Mouse (Mus musculus): Measurements from ENCODE around the gene Tmem189. TPM values are rescaled to one million over a fixed set of nuclear protein-coding genes. Genes with fewer than 3 reads are reported as not detected.

Gene Tmem189
- polyA plus RNA-seq, 1 experiment from 2014 or later: 40.1 TPM

DNA sequence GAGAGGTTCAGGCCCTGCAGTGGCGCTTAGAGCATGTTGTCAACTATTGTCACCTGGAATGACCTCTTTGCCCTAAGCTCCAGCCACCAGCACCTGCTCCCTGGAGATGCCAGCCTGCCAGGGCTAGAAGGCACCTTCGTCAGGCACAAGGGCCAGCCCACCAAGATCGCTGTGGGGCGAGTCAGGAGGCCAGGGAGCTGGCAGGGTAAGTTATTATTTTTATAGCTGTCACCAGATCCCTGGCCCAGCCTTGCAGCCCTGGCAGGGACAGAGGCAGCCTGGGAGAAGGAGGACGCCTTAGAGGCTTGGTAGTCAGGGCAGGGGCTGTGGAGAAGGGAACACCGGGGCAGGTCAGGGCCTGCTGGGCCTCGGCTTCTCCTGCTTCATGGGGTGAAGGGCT lies 6.5 kb upstream of the Tmem189 start:
- no peak overlapping the region for H3K4me2 ChIP-seq (replicated peaks)
- WGBS: 53% methylated on average over 7 of the region's 7 CpGs
- H3K4me3 ChIP-seq: no peak overlapping the region
- H3K36me3 ChIP-seq: no peaks in the 10 kb centered on the region
- no peak for ATAC-seq (ENCODE audit: low FRiP score, low read depth)
- no peak overlapping the region for H3K9ac ChIP-seq
- H3K4me1 ChIP-seq: peaks cover 7% of the 10 kb centered on the region; the same call in 1 of the 2 replicates
- H3K27ac ChIP-seq: no peak overlapping the region
- peaks cover 15% of the 10 kb centered on the region for H3K27me3 ChIP-seq
- H3K9me3 ChIP-seq: peaks cover 6% of the 10 kb centered on the region; the same call in 1 of the 2 replicates

DNA sequence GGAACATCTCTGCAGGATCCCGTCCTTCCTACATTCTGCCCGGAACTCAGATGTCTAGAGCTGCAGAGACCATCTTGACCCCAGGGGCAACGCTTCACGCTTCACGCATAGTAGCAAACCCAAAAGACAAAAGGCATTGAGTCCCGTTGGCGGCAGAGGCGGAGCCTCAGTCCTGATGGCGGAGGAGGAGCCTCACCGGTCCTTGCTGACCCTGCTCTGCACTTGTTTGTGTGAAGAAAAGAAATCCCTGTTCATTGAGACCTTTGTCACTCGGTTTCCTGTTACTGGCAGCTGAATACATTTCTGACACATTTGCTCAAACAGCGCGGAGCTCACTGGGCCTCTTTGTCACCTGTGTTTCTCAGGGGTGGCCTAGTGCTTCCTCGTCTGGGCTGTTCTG lies 5.9 kb upstream of the Tmem189 start:
- H3K27me3 ChIP-seq: peaks cover 21% of the 10 kb centered on the region
- WGBS: 82% methylated on average over 14 of the region's 14 CpGs
- H3K4me2 ChIP-seq (replicated peaks): no peak overlapping the region
- no peak overlapping the region for H3K27ac ChIP-seq
- no peak for ATAC-seq (ENCODE audit: low FRiP score, low read depth)
- H3K36me3 ChIP-seq: no peaks in the 10 kb centered on the region
- H3K4me3 ChIP-seq: no peak overlapping the region
- no peak overlapping the region for H3K9ac ChIP-seq
- peaks cover 6% of the 10 kb centered on the region; the same call in 1 of the 2 replicates for H3K9me3 ChIP-seq
- H3K4me1 ChIP-seq: peaks cover 13% of the 10 kb centered on the region

GRCm38 (mm10) chr2:167694963-167695362 lies 5.3 kb upstream of the Tmem189 start:
- Histone ChIP-seq H3K27me3 (peaks cover 25% of the 10 kb centered on the region), H3K27ac (no peak overlapping the region), H3K4me1 (peaks cover 16% of the 10 kb centered on the region), H3K36me3 (no peaks in the 10 kb centered on the region), H3K4me3 (no peak overlapping the region), H3K4me2 (replicated peaks) (no peak overlapping the region), H3K9me3 (peaks cover 6% of the 10 kb centered on the region; the same call in 1 of the 2 replicates), H3K9ac (no peak overlapping the region)
- 92% methylated on average over 7 of the region's 7 CpGs for WGBS
- no peak for ATAC-seq (ENCODE audit: low FRiP score, low read depth)

GRCm38 (mm10) chr2:167694244-167694643 lies 4.6 kb upstream of the Tmem189 start:
- no peak overlapping the region for H3K9ac ChIP-seq
- no peak for ATAC-seq (ENCODE audit: low FRiP score, low read depth)

DNA sequence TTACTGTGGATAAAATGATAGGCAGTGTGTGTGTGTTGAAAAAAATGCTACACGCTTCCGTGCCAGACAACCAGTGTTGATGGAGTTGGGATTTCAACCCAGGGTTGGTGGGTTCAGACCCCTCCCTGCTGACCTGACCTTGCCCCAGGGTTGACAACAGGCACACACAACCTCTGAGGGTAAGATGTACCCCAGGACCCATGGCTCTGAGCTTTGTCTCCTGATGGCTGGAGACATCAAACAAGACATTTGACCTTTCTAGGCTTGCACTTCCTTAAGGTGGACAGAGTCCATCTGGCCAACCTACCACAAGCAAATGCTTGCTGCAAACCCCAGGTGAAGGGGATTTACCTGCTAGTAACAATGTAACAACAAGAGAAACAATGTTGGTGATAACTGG lies 3.9 kb upstream of the Tmem189 start:
- no peak for ATAC-seq (ENCODE audit: low FRiP score, low read depth)
- peaks cover 24% of the 10 kb centered on the region for H3K4me1 ChIP-seq
- H3K4me3 ChIP-seq: no peak overlapping the region
- peaks cover 34% of the 10 kb centered on the region for H3K27me3 ChIP-seq
- peaks cover 6% of the 10 kb centered on the region; the same call in 1 of the 2 replicates for H3K9me3 ChIP-seq
- WGBS: 84% methylated on average over 2 of the region's 2 CpGs
- no peak overlapping the region for H3K9ac ChIP-seq
- H3K4me2 ChIP-seq (replicated peaks): no peak overlapping the region
- H3K27ac ChIP-seq: no peak overlapping the region
- no peaks in the 10 kb centered on the region for H3K36me3 ChIP-seq

More at GRCm38 (mm10) chr2:167694244-167694643, 4.6 kb upstream of the Tmem189 start:
- Histone ChIP-seq H3K36me3 (no peaks in the 10 kb centered on the region), H3K27ac (no peak overlapping the region), H3K4me3 (no peak overlapping the region), H3K27me3 (peaks cover 32% of the 10 kb centered on the region), H3K4me1 (peaks cover 23% of the 10 kb centered on the region), H3K9me3 (peaks cover 6% of the 10 kb centered on the region; the same call in 1 of the 2 replicates), H3K4me2 (replicated peaks) (no peak overlapping the region)
- WGBS: 60% methylated on average over 1 of the region's 1 CpGs

DNA sequence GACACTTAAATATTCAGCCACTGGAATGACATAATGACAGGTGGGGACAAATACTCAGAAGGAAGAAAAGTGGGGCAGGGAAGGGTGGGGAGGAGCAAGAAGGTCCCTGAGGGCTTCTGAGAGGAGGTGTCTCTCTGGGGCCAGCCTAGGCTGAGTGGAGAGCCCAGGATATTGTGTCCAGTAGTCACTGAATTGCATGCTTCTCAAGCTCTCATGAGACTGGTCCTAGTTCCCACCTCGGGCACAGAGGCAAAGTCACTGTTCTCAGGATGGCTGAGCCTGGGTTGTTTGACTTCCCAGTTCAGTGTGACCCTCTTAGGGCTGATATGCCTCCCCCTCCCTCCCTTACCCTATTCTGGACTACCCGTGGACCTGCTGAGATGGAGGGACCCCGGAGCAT lies 3.2 kb upstream of the Tmem189 start:
- peaks cover 24% of the 10 kb centered on the region for H3K4me1 ChIP-seq
- H3K4me2 ChIP-seq (replicated peaks): no peak overlapping the region
- no peak overlapping the region for H3K4me3 ChIP-seq
- no peaks in the 10 kb centered on the region for H3K36me3 ChIP-seq
- H3K9ac ChIP-seq: no peak overlapping the region
- H3K9me3 ChIP-seq: peaks cover 6% of the 10 kb centered on the region; the same call in 1 of the 2 replicates
- H3K27ac ChIP-seq: no peak overlapping the region
- ATAC-seq (ENCODE audit: low FRiP score, low read depth): no peak
- peaks cover 39% of the 10 kb centered on the region for H3K27me3 ChIP-seq
- 68% methylated on average over 3 of the region's 3 CpGs for WGBS

DNA sequence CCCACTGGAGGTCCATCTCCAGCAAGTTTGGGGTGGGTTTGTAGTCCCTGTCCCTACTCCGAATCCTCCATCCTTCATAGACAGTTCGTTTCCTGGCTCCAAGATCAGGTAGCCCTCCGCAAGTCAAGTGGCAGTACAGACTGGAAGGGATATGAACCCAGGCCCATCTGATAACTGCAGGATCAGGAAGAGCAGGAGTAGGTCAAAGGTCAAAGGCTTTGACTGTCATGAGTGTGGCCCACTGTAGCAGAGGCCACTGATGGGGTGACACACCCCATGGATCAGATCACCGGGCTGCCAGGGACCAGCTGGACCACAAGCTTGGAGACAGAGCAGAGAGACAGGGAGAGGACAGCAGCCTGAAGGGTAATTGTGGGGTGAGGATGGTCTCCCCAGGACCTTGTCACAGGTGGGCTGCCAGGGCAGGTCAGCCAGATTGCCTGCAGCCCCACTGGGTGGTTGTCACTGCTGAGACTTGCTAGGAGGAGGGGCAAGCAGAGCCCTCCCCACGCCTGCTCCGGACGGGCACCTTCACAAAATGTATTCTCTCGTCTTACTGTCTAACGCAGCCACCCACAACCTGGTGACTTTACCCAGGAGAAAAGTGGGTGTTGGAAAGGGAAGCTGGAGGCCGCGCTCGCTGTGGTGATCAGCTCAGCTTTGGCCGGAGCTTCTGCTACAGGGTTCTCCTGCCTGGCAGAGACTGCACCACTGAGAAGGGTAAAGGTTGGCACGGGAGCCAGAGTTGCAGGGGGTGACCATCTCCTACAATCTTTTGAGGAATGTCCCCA lies 2.4 kb upstream of the Tmem189 start:
- Histone ChIP-seq H3K9ac (no peak overlapping the region), H3K9me3 (peaks cover 6% of the 10 kb centered on the region; the same call in 1 of the 2 replicates), H3K4me1 (peaks cover 24% of the 10 kb centered on the region), H3K36me3 (no peaks in the 10 kb centered on the region), H3K27ac (no peak overlapping the region), H3K4me3 (no peak overlapping the region), H3K4me2 (replicated peaks) (no peak overlapping the region), H3K27me3 (peaks cover 47% of the 10 kb centered on the region)
- ATAC-seq (ENCODE audit: low FRiP score, low read depth): no peak
- WGBS: 87% methylated on average over 14 of the region's 14 CpGs

DNA sequence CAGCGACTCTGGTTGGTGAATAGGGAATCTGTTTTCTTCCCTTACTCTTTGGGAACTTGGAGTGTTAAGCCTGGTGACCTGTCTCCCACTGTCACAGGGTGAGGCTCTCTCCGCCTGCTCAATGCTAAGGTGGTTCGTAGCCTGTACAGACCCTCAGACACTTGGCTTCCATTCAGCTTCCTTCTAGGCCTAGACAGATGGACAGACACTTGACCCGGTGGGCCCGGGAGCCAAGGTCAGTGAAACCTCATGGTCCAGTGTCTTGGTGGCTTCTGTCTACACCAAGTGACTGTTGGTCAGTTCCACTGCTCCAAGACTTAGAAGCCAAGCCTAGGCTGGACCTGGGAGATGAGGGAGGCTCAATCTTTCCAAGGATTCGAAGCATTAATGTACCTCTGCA lies 1.8 kb upstream of the Tmem189 start:
- 89% methylated on average over 6 of the region's 6 CpGs for WGBS
- Histone ChIP-seq H3K9me3 (peaks cover 6% of the 10 kb centered on the region; the same call in 1 of the 2 replicates), H3K4me1 (peaks cover 22% of the 10 kb centered on the region), H3K36me3 (no peaks in the 10 kb centered on the region), H3K4me3 (no peak overlapping the region), H3K4me2 (replicated peaks) (no peak overlapping the region), H3K27me3 (peaks cover 53% of the 10 kb centered on the region), H3K27ac (no peak overlapping the region), H3K9ac (no peak overlapping the region)
- no peak for ATAC-seq (ENCODE audit: low FRiP score, low read depth)

DNA sequence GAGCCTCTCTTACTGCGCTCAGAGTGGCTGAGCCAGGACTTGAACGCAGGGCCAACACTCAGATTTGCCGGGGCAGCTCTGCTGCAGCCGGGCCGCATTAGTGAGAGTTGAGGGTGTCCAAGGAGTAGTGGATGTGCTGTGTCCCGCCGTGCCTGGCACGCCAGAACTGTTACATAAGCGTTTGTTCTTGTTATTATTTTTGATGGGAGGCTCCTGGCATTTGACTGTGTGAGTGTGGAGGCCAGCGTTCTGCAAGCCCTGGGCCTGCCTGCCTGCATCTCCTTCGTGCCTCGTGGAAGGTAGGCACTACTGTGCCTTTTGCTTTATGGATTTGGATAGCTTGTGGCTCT lies 1.3 kb upstream of the Tmem189 start:
- H3K4me2 ChIP-seq (replicated peaks): peak overlapping the region; percentile 44
- peak overlapping the region; percentile 28; the same call in 1 of the 2 replicates for H3K4me3 ChIP-seq
- 83% methylated on average over 12 of the region's 12 CpGs for WGBS
- no peak overlapping the region for H3K27ac ChIP-seq
- ATAC-seq (ENCODE audit: low FRiP score, low read depth): no peak
- H3K9me3 ChIP-seq: peaks cover 6% of the 10 kb centered on the region; the same call in 1 of the 2 replicates
- 0 out of 2 replicates have a peak overlapping the region, but pooled peaks have one; percentile 21 for H3K9ac ChIP-seq
- H3K36me3 ChIP-seq: no peaks in the 10 kb centered on the region
- H3K27me3 ChIP-seq: peaks cover 56% of the 10 kb centered on the region
- peaks cover 17% of the 10 kb centered on the region for H3K4me1 ChIP-seq

DNA sequence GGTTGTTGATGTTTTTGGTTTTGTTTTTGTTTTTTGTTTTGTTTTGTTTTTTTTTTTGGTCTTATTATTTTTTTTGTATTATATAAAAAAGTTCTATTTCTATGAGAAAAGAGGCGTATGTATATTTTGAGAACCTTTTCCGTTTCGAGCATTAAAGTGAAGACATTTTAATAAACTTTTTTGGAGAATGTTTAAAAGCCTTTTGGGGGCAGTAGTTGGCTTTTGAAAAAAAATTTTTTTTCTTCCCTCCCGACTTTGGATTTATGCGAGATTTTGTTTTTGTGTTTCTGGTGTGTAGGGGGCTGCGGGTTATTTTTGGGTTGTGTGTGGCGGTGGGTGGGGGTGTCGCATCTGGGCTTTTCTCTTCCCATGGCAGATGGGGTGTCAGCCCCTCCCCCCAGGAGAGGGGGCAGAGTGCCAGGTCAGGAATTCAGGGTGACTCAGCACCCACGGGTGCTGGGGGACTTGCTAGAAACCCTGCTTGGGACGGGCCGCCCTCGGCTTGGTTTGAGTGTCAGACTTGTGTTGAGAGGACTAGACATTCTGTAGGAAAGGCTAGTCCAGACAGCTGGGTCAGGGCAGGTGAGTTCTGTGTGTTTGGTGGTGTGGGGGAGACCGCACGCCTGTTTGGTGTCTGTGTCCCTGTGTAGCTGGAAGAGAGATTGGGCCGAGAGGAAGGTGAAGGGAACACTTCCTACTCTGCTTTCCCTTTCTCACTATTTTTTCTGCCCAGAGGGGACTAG lies 768 bp upstream of the Tmem189 start:
- Histone ChIP-seq H3K9me3 (peaks cover 5% of the 10 kb centered on the region; the same call in 1 of the 2 replicates), H3K4me3 (peak overlapping the region; percentile 73), H3K27me3 (peaks cover 60% of the 10 kb centered on the region), H3K4me2 (replicated peaks) (peak overlapping the region; percentile 96), H3K4me1 (peaks cover 16% of the 10 kb centered on the region), H3K27ac (no peak overlapping the region), H3K9ac (peak overlapping the region; percentile 21; the same call in 1 of the 2 replicates), H3K36me3 (no peaks in the 10 kb centered on the region)
- no peak for ATAC-seq (ENCODE audit: low FRiP score, low read depth)
- WGBS: 55% methylated on average over 15 of the region's 15 CpGs

DNA sequence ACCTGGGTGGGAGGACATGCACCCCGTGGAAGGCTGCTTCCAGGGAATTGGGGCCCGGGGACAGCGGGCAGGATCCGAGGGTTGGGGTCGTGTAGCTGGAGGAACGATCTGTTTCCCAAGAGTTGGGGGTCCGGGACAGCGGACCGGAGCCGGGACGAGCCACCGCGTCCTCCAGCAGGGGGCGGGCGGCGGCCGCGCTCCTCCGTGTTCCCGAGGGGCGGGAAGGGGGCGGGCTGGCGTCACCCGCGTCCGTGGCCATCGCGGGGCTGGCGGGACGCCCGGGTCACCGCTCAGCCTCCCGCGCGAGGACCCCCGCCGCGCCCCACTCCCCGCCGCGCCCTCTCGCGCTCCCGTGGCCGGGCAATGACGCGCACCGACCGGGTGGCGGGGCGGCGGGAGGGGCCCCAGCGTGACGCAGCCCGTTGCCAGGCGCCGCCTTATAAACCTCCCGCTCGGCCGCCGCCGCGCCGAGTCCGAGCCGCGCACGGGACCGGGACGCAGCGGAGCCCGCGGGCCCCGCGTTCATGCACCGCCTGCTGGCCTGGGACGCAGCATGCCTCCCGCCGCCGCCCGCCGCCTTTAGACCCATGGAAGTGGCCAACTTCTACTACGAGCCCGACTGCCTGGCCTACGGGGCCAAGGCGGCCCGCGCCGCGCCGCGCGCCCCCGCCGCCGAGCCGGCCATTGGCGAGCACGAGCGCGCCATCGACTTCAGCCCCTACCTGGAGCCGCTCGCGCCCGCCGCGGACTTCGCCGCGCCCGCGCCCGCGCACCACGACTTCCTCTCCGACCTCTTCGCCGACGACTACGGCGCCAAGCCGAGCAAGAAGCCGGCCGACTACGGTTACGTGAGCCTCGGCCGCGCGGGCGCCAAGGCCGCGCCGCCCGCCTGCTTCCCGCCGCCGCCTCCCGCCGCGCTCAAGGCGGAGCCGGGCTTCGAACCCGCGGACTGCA lies 847 bp downstream of the Tmem189 start, which contains the start of gene Cebpb:
Cebpb (plus strand) TSS at position 418 of the 954 bp plus-strand sequence.
- under 1% methylated on average over 113 of the region's 147 CpGs for WGBS
- Histone ChIP-seq H3K4me1 (peaks cover 16% of the 10 kb centered on the region), H3K9me3 (no peaks in the 10 kb centered on the region), H3K27ac (no peak within 1 kb of the TSS), H3K36me3 (no peaks in the 10 kb centered on the region), H3K27me3 (peaks cover 61% of the 10 kb centered on the region), H3K9ac (peak within 1 kb of the TSS; percentile 70), H3K4me2 (replicated peaks) (peak within 1 kb of the TSS; percentile 96), H3K4me3 (peak within 1 kb of the TSS; percentile 73)
- ATAC-seq (ENCODE audit: low FRiP score, low read depth): peak; percentile 74
